Mouse (Mus musculus) adrenal gland, postnatal 14 days (tissue): Measurements from ENCODE around the gene Dnah8. TPM values are rescaled to one million over a fixed set of nuclear protein-coding genes. Genes with fewer than 3 reads are reported as not detected.
"Not testable (repeated sequence)": the region's sequence is repeated elsewhere in the genome, so short reads cannot be mapped to it uniquely, and the experiment has no call there.

Experiments used
- DNase-seq: peaks from one replicate; pipeline ENCODE4 v3.0.0; 2021; ENCODE audit warnings: mixed read lengths
- long read RNA-seq, 2 experiments: library from polyadenylated mRNA; stranded (forward); transcript quantifications; one replicate each; pipeline ENCODE4 v2.0.0; 2021
- total RNA-seq: library from RNA; stranded (reverse); gene quantifications from 2 replicates; pipeline ENCODE4 v1.2.3, GENCODE M21; 2021

The Dnah8 gene
- 1.3 and 2.7 TPM in 2 replicates for total RNA-seq
- long read RNA-seq, experiment 1, partial matches to known transcripts: 0 of 1 reads
- long read RNA-seq, experiment 1, other reads (novel, unspliced or antisense): 1 of 1 reads
- long read RNA-seq, experiment 2: 0 reads

DNA sequence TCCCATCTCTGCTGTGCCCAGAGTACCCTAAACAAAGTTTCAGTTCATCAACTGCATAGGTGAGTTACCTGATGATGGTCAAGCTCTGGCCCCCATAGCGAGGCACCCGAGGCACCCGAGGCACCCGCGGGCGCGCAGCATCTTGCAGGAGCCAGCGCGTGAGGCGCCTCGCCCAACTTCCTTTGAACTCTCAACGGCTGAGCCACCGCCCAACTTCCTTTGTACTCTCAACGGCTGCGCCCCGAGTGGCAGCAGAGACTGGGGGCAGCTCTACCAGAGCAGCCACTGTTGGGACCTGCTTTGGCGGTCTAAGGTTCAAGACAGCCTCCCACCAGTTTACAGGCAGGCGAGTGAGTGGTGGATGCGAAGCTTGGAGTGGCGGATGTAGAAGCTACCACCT lies at the start of gene Dnah8:
Dnah8 (plus strand) TSS at position 223 of the 400 bp plus-strand sequence.
- DNase-seq: not testable (repeated sequence)

DNA sequence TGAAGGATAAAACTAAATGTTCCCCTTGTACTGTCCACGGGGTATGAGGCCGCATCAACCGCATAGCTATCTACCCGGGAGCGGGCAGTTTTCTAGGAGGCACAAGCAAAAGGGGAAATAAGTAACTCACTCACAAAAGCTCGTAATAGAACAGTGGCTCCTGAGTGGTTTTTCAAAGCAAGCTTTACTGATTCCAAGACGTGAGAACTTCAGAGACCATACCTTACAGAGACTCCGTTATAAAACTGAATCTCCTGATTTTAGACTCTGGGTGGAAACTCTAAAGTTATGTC lies 49.4 kb upstream of the Dnah8 start:
- no peak for DNase-seq

DNA sequence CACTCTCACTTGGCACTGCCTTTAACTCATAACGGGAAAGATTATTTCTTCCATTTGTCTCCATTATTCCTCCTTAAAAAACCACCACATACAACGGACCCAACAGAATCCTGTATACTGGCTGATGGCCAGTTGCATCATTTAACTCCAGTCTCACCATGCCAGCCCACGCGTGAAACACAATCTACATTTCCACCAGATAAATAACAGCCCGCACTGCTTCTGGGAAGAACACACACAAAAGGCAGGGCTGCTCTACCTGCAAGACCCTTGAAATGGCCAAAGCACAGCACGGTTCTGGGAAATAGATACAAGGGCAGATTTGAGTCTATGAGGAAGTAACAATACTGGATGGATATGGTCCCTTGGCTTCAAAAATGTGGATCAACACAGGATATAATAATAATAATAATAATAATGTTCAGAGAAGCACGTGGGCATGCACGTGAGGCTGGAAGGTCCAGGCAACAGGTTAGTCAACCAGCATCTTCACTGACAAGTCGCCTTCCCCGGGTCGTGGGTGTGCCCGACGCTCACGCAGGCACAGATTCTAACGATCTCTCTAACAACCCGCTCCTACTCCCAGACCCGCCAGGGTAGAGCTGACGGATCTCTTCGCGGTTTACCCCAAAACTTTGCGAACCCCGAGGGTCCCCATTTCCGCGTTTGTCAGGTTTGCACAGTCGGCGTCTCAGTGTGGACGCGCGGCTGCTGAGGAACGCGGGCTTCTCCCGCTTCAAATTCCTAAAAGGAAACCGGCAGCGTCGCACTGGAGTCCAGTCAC lies 48.8 kb upstream of the Dnah8 start:
- peak; percentile 60 for DNase-seq

DNA sequence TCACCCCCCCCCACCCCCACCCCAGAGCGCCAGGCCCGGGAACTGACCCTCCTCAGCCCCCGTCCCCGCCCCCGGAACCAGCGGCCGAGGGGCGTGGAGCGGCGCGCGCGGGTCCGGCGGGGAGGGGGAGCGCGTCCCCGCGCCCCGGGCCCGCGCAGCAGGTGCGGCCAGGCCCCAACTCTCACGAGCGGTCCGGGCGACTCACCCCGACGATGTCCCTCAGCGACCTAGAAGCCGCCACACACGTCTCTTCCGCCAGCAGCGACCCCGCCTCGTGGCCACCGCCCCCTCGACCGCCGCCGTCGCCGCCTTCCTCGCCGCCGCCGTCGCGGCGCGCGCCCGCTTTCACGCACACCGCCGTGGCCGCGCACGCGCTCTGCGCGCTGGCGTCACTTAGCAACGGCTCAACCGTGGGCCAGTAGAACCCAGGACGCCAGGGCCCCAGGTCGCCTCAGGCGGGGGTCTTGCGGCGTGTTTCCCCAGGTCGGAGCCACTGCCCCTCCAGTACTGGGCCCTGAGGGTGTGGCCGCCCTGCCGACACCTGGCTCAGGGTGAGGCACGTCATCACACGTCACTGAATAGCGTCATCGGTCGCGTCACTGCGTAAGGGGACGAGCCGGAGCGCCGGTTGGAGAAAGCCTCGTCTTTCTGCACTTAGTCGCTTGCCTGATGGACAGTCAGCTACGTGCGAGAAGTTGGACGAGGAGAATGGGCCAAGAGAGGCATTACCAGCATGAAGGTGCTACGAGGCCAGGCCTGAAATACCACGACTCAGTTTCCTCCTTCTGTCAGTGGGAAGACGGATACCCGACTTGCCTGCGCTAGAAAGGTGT lies 48.0 kb upstream of the Dnah8 start, which contains the start of gene Btbd9:
Btbd9 (minus strand) TSS at position 548 of the 833 bp plus-strand sequence.
- DNase-seq: peak; percentile 95

DNA sequence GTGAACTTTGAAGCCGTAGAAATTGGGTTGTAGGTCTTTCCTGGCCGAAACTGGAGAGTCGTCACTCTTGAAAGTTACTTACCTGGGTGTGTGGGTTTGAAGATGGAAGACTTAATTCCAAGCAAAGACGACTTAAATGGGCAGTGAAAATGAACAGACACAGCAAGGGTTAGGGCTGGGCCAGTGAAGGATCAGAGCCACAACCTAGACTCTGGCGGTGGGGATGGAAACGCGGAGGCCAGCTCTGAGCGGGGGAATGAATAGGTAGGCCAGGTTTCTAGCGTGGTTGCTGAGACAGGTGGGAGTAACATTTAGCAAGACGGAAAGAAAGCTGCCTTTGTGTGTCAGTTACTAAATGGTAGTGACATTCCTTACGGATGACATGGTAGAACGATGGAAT lies 47.2 kb upstream of the Dnah8 start:
- no peak for DNase-seq

DNA sequence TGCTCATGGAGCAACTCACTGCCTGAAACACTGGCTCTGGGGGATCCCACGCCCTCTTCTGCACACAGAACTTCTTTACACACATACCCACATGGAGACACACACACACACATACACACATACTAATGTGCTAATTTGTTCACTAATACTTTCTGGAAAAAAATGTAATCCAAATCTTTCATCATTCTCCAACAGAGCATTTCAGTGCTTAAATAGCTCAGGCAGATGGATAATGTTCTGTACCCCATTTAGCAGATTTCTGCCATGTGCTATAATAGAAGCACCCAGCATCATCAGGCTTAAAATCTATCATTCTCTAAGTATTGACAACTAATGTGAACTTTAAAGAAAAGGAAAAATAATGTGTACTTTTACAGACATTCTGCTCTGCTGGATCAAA lies 43.4 kb upstream of the Dnah8 start:
- DNase-seq: no peak

DNA sequence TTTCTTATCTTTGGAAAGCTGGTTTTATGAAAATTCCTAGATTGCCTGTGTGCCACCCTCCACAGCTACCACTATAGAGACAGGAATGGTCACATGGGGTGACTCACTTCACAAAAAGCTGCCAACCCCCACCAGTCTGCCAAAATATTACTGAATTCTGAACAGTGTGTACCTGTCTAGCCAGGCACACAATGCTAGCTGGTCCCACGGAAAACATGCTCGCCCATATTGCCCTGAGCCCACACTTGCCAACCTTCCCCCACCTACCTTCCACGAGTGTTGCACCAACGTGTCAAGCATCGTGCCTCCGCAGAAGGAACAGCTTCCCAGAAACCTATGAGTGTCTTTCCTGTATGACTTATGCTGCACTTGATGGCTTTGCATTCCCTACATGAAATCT lies 43.0 kb upstream of the Dnah8 start:
- DNase-seq: no peak

DNA sequence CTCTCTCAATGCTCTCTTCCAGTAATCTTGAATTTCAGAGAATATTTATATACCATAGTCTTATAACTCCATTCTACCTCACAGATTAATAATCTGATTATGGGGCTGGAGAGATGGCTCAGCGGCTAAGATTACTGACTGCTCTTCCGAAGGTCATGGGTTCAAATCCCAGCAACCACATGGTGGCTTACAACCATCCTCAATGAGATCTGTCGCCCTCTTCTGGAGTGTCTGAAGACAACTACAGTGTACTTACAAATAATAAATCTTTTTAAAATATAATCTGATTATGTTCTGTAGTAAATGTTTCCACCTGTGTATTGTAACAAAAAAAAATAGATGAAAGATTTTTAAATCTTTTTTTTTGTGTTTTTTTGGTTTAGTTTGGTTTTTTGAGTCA lies 41.8 kb upstream of the Dnah8 start:
- DNase-seq: no peak

DNA sequence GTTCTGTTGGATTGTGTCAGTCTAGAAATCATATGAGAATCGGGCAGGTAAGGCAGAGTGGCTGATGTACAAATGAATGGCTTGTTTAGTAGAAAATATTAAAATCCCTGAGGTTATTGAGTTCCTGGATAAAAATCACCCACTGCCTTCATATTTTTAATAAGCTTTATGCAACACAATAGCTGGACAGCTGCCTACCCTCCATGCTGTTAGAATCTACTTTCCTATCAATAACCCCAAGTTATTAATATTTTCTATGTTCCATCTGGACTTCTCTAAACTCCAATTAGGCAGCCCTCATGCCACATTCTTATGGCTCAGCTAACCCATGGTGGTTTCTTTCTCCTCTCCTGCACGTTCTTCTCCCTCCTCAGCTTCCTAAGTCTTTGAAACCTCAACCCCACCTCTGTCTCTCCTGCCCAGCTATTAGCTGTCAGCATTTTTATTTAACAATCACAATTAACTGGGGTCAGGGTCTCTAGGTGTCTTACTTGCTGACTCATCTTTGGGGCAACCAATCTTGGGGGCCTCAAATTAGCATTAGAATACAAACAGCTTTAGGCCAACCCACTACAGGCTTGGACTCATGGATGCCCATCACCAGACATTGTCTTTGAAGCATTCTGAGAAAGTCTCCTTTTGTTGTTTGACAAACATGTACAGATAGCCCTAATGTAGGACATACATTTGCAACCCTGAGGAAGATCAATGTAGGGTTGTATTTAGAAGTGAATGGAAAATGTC lies 40.7 kb upstream of the Dnah8 start:
- DNase-seq: no peak

DNA sequence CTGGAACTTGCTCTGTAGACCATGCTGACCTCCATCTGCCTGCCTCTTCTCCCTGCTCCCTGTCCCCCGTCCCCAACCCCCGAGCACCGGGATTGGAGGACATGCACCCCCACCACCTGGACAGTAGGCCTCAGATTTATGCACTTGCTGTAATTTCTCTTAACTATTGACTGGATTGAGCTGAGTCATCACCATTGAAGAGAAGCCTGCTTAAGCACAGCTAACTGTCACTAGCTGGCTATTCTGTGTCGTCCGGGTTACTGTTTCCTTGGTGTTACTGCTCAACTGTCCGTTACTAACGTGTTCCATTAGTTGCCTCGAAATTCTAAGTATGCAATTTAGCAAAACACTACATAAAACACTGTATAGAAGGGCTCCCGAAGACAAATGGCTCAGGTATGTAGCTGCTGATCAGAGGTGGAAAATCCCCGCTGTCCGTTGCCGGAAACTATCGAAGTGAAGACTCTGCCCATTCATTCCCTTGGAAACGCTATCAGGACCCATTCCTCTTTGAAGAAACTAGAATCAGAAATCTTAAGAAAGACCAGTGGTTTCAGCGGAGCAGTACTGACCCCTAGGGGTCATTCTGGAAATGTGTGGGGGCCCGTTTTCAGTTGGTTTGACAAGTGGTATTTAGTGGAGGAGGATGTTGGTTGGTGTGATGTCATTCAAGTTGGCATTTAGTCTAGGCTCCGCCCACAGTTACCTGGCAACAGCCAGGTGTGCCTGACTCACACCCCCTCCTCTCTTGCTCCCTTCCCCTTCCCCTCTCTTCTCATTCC lies 33.5 kb upstream of the Dnah8 start:
- peak; percentile 69 for DNase-seq

DNA sequence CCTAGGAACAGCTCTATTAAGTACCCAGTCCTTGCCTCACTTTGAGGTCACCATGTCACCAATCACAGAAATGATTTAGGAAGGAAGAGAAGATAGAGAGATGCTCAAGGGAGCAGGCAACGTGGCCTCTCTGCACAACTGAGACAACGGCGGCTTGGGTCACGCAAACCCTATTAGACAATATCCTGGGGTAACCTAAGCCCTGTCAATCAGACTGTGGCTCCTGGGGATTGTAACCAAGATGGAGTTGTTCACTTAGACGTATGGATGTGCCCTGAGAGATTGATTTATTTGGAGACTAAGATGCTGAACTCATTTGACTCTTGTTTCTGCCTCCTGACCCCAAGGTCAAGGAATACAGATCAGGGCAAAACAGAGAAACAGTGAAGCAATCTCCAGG lies 29.7 kb upstream of the Dnah8 start:
- DNase-seq: no peak

DNA sequence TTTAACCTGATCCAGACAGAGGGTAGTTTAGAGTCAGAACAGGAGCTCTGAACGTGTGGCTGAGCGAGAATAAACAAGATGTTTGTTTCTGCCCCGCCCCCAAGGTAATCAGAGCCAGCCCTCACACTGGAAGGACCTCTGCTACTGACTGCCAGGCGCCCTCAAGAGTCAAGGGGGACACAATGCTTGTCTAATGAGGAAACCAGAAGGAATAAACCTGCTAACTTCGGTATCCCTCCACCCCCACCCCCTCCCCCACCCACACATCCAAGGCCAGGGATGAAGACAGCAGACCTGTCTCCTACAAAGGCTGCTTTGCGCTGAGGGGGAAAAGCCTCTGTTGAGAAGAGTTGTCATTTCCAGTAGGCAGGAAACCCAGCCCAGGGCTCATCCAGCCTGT lies 29.3 kb upstream of the Dnah8 start:
- no peak for DNase-seq

DNA sequence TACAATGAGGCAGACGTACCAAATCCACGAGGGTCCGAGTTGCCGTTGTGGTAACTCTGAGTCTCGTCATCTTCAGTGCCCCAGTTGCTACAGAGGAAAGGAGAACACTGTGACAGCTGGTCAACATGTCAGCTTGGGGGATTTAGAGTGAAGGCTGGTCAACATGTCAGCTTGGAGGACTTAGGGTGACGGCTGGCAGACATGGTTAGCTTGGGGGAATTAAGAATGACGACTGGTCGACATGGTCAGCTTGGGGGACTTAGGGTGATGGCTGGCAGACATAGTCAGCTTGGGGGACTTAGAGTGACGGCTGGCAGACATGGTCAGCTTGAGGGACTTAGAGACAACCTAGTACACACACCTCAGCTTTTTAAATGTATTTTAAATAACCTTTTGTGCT lies 26.4 kb upstream of the Dnah8 start:
- no peak for DNase-seq

DNA sequence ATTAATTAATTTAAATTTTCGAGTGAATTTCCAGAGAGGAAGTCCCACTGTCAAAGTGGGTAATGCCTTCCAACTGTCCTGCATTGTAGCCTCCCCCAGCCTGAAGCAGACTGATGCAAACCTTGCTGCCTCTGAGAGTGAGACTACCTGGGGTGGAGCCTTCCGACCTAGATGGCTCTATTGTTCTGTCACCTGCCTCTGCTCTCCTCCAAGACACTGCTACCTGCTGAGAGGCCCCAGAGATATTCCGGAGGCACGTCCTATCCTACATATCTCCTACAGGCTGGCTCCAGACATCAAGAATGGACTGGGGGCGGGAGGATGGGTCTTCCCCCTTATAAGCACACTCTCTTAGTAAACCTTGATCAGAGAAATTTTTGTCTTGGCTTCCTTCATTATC lies 25.9 kb upstream of the Dnah8 start:
- no peak for DNase-seq

DNA sequence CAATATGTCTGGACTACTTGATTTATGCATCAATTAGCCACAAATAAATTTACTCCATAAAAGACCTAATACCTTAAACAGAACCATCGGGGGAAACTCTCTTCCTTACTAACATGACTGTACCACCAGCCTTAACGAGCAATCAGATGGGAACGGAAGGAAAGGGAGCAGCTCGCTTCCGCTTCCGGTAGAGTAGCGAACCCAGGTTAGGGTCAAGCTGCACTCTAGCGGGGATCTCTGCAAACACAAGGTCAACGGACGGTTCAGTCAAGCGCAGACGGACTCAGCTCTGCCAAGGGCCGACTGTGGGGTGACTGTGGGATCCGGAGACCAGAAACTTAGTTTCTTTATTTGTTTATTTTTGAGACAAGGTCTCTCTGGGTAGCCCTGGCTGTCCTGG lies 22.0 kb upstream of the Dnah8 start:
- no peak for DNase-seq

DNA sequence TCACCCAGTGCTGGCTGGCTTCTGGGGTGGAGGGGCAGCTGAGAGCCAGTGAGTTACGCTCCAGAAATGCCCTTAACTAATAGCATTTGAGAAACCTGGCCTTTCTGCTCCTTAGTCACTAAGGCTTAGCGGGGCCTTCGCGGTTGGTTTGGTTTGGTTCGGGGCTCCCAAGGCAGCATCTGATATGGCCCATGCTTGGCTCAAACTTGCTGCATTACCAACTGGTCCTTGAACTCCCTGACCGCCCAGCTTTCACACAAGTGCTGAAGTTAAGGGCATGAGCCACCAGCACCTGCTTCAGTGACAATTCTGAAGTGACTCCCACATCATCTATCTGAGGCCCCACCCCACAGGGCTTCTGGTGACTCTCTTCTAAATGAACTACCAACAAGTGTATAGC lies 19.9 kb upstream of the Dnah8 start:
- DNase-seq: peak; percentile 33

DNA sequence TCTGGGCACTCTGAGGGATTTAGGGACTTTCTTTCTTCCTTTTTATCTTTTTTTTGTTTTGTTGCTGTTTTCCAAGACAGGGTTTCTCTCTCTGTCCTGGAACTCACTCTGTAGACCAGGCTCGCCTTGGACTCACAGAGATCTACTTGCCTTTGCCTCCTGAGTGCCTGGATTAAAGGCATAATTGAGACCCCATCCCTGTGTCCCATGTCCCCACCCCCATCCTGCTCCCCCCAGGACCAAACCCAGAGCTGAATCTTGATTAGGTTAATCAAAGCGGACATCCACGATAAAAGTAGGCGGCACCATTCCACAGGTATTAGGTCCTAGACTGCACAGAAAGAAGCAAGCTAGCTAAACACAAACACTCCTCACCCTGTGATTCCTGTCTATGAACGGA lies 19.2 kb upstream of the Dnah8 start:
- DNase-seq: no peak

DNA sequence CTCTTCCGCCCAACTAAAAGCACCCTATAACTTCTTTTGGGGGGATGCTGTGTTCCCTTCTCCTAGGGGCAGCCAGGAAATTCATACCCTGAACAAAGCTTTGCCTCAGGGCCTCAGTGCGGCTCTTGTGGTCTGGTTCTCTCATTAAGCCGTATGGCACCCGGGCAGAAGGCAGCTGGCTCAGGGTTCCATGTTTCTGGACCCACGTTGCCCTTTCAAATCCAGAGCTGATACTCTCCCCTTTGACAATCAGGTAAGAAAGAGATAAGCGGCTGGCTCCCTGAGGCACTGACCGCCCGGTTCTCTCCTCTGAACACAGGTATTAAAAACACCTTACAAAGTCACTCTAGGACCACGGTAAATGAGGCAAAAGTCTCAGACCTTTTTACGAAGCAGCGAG lies 17.9 kb upstream of the Dnah8 start:
- no peak for DNase-seq

DNA sequence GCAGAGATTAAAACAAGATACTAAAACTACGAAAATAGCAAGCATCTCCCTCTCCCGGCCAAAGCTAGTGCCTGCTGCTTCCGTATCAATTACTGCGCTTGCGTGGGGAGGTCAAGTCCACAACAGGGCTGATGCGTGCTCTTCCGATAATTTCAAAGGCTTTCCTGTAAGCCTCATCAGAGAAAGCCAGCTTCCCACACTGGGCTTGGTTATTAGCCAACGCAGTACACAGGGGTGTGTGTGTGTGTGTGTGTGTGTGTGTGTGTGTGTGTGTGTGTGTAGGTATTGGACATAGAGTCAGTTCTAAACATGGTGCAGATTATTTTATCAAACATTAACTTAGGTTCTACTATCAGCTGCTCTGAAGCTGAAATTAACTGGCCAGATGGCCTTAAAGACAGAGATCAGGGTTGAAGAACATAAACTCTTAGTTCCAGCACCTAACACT lies 17.5 kb upstream of the Dnah8 start:
- DNase-seq: no peak

DNA sequence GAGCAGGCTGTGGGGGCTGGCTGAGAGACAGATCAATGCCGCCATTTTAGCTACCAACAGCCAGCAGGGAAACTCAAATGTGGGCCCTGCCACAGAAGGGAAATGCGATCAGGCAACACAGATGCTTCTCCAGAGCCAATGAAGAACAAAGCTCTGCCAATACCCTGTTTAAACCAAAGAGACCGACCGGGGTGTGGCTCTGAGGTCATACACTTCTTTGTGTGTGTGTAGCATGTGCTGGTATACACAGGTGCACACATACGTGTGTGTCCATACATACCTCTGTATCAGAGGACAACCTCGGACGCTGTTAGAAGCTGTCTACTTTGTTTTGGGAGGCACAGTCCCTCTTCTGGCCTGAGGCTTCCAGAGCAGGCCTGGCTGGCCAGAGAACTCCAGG lies 16.8 kb upstream of the Dnah8 start:
- no peak for DNase-seq

DNA sequence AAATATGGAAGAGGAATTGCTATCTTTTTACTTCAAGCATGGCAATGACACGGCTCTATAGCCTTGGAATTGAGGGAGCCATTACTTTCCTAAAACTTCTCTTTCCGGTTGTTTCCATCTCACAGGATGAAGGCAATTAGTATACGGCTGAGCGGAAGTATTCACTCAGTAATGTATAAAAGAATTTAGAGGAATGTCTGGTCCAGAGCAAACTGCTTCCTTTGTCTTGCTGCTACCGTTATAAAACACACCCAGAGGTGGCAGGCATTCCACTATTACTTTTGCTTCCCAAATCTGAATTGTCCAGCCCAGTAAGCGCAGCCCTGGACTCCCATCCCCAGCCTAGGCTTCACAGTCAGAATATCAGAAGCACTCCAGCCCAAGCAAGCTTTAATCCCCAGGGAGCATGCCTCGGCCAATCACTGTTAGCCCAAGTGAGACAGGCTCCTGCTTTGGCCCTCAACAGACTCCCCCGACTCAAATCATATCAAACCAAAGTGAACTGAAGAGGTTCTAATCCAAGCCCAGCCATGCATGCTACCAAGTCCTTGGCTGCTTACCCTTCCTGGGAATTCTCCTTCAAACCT lies 16.2 kb upstream of the Dnah8 start:
- DNase-seq: no peak
